Mouse (Mus musculus) cerebral cortex, adult 2 months (tissue): Measurements from ENCODE around the gene Sh3kbp1.

Experiments
- WGBS: fragments of 180-500 bp; shearing (Covaris S2); methylation state at CpG from one replicate; pipeline ENCODE4 v1.1.7; 2018; 5-methylcytosine and 5-hydroxymethylcytosine counted together

Sh3kbp1 gene

DNA sequence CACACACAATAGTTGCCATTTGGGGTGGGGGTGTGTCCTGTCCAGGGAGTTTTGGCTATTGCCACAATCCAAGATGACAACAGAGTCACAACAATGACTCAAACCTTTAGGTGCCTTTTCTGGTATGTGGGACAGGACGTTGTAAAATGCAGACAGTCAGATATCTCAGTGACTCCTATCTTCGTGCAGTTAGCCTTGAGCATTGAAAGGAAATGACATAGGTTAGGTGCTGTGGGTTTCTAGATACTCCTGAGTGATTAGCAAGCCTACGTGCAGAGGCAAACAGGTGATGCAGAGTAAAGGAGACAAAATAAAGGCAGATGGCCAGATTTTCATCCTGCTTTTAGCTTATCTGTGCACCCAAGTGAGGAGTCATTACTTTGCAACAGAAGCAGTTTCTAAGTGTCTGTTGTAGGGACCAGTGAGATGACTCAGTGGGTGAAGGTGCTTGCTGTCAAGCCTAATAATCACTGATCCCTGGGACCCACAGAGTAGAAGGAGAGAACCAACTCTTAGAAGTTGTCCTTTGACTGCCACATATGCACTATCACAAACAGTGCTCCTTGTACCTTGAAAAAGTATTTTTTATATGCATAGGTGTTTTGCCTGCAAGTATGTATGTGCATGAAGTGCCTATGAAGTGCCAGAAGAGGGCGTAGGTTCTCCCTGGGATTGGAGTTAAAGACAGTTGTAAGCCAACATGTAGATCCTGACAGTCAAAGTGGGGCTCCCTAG is 50.7 kb downstream of the Sh3kbp1 start:
- 73% methylated on average over 4 of the region's 4 CpGs for WGBS

DNA sequence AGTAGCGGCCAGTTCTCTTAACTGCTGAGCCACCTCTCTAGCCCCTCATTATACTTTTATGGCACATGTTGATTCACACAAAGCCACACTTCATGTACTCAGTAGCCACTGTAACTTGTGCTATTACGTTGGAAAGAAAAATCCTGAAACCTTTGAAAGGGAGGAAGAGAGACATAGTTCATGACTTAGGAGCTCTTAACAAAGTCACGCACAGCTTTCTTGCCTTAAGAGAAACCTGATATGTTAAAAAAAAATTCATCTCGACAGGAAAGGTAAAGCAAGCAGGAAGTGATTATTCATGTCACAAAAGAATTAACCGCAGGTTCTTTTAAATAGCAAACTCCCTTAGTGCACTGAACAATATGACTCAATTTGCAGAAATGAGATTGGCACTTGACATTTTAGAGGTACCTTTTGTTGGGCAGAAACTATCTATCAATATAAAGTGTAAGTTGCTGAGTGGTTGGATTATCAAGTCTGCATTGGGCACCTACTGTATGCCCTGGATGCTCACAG is 51.3 kb downstream of the Sh3kbp1 start:
- WGBS = 86% methylated on average over 5 of the region's 5 CpGs

DNA sequence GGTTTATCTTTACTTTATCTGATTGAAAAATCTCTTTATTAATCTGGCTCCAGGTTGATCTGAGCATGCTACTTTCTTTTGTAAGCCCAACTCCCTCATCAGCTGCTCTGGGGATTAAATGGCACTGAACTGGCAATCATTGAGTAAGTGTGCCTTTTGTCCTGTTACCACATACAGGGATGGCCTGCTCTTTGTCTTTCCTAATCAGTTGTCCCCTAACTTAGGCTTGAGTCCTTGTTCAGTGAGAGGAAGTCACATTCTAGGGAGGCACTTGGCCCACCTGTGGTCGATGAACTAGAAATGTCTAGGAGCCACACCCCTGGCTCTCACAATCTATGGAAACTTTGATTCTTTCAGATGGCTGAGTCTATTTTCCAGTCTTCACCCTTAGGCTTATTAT is 58.4 kb downstream of the Sh3kbp1 start:
- 43% methylated on average over 1 of the region's 1 CpGs for WGBS

DNA sequence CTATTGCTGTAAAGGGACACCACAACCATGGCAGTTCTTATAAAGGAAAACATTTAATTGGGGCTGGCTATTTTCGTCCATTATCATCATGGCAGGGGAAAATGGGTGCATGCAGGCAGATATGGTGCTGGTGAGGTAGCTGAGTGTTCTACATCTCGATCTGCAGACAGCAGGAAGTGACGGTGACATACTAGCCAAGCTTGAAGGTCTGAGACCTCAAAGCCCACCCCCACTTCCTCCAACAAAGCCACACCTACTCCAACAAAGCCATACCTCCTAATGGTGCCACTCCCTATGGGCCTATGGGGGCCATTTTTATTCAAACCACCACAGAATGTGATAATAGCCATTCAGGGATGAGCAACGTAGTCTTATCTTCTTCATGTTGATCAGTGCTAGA is 59.8 kb downstream of the Sh3kbp1 start:
- WGBS = 94% methylated on average over 4 of the region's 4 CpGs

DNA sequence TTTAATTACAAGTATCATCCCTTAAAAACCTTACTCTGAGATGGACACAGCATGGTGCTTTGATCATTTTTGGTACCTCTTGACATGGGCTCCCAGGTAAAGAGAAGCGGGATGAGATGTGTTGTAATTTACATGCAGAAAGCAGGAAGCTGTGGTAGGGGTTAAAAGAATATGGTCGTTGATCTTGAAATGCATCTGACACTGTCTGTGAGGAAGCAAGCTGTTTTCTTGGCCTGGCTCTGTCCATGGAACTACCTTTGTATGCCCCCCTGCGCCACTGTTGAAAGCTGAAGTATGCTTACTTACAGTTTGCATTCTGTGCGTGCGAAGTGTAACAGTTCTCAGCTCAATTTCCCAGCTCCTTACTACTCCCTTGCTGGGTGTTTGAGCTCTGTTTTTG is 61.6 kb downstream of the Sh3kbp1 start:
- 81% methylated on average over 5 of the region's 5 CpGs for WGBS

DNA sequence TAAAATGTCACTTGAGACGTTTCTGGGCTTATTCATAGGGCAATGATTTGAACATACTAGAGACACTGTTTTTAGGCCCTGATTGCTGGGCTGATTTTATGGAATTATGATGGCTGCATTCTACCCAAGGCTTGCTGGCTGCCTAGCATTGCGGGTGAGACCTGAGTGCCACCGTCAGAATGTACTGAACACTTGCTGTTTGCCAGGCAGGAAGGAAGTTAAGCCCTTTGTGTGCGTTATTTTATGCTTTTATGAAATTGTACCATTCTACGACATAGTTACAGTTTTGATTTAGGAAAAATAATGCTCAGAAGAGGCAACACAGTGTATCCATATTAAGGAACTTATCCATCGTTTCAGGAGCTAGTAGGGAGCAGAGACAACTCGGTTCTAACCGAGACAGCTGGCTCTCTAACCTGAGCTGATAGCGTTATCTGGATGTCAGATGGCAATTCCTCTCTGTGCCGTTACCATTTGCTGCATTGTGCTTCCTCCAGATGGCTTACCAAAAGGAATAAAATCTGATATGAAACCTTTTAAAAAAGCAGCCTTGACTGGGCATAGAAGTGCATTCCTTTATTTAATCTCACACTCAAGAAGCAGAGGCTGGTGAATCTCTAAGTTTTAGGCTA is 62.8 kb downstream of the Sh3kbp1 start:
- 57% methylated on average over 10 of the region's 10 CpGs for WGBS

DNA sequence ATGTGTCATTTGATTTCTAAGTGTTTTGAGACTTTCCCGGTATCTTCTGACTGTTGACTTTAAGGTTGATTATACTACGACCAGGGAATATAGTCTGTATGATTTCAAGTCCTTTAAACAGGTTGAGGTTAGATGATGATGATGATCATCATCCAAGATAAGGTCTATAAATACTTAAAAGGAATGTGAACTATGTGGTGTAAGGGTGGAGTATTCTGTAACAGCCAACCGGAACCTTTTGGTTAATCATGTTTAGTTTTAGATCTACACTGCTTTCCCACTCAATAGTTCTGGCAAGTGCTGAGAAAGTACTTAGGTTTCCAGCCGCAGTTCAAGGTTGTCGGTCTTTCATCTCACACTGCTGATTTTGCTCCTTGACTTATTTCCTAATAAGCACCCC is 66.1 kb downstream of the Sh3kbp1 start:
- 90% methylated on average over 5 of the region's 5 CpGs for WGBS

DNA sequence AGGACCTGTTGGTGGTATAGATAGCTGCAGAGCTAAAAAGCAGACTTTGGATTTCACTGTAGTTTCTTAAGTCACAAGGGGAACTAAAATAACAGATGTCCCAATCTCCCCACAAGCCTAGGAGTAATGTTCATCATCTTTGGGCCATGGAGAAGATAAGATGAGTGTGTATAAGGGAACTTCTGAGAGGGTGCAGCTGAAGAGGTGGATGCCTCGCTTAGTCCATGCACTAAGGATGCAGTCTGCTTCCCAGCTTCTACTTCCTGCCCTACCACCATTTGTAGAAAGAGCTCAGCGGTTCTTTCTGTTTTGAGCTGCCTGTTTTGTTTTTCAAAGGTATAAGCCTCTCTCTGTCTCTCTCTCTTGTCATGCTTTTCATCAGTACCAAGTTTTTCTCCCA is 69.5 kb downstream of the Sh3kbp1 start:
- 58% methylated on average over 2 of the region's 2 CpGs for WGBS

DNA sequence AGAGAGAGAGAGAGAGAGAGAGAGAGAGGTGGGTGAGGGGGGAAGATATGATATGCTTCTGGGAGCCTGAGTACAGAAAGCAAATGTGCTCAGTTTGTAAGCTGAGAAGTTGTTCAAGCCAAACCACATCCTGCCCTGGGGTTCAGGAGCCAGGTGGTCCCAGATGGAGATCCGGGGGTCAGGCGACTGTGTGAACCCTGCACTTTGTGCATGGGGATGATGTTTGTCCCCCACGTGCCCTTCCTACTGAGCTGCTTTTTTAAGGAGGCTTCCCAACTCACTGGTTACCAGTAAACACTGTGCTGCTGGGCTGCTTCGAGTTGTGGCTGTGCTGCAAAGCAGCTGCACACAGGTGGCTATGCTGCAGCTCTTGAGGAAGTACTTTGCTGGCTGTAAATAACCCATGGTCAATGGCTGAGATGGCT is 70.0 kb downstream of the Sh3kbp1 start:
- 25% methylated on average over 4 of the region's 4 CpGs for WGBS

DNA sequence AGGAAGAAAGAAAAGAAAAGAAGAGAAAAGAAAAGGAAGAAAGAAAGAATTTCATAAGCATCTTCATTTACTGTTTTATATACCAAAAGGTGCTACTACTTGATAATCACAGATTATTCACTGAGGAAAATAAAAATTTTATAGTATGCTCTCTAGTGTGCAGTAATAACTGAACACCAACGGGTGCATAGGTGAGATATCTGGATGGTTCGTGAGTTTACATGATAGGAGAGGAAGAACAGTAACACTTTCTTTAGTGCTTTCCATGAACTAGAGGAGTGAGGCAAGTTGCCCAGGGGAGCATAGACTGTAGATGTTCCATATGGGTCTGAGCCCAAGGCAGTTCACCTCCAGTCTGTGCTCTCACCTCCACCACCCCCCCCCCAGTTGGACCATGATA is 75.8 kb downstream of the Sh3kbp1 start:
- 95% methylated on average over 2 of the region's 2 CpGs for WGBS

DNA sequence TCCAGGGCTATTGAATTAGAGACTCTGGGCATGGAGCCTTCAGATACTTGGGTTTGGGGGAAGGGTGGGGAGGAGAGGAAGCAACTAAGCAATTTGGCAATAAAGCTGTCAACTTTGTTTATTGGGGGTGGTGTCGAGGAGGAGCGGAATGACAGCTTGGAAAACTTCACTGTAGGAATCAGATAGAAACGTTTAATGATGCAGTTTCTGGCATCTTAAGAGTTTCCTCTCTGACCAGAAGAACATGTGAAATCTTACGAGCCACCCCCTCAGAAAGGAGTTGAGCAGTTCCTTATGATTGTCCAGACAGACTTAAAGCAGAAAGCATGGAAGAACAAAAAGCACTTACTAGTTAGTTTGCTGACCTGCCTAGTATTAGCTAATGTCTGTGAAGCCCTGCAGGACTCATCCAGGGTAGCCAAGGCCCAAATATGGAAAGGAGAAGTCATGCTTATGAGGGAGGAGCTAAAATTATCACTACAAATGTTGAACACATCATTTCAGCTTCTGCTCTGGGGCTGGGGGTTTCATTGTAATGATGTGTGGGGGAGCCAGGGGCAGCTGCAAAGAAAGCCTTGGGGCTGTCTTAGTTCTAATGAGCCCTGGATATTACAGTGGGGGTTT is 77.4 kb downstream of the Sh3kbp1 start:
- 64% methylated on average over 4 of the region's 4 CpGs for WGBS

DNA sequence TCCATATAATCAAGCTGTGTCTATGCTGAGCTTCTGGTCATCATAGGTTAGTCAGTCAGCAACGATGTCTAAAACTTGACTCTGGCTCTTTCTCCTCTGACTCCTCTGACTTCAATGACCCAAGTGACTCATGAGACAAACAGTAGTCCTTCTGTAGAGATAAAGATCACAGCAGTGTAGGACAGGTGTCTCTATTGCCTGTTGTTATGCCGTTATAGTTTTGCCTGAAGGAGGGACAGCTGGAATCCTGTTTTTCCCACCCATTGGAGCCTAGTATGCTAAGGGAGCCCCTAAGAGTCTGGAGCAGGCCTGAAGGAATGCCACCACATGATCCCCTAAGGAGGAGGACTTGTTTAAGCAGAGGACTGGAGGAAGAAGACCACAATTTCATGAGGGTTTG is 78.3 kb downstream of the Sh3kbp1 start:
- WGBS = 90% methylated on average over 2 of the region's 2 CpGs

DNA sequence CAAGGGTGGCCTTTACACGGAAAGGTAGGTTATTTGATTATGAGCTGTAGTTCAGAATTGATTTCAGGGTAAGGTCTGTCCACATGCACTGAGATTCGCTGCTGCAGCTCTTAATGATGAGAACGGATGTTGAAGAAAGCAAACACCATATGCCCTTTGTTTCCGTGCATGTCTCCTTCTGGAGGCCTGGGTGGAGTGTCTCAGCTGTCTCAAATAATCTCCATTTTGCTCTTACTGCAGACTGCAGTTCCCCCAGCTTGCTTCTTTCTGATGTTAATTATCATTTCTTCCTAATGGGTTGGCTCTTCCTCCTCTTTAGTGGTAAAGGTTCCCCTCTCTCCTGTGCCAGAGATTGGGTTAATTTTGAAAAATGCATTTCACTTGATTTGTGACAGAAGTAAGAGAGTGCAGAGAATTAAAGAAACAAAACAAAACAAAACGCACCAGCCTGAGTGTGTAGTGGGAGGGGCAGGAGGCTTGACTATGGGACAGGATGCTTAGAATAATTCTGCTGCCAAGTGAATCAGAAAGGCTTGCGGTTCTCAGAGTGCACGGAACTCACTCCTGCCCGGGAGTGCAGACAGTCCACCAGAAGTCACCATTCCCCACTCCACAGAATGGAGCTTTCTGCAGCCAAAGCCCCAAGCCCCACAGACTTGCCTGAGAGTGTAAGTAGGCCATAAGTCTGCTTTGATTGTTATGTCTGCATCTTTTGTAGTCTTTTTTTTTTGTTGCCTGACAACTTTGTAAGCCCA is 81.2 kb downstream of the Sh3kbp1 start:
- 24% methylated on average over 8 of the region's 8 CpGs for WGBS

DNA sequence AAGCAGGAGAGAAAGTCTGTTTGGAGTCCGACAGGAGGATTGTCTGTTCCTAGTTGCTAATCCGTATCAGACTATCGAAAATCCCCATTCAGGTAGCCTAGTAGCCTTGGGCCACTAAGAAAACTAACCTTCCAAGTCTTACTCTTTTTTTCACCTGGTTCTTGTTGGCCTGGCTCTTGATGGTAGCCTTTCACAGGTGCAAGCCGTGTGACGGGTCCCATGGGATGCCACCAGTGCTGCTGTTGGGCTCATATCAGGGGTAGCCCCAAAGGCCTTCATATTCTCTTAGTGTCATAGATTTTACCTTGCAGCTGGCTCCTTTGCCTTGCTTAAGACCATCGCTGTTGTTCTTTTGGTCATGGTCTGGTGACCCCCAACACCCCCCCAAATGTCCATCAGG is 82.2 kb downstream of the Sh3kbp1 start:
- 97% methylated on average over 6 of the region's 6 CpGs for WGBS

DNA sequence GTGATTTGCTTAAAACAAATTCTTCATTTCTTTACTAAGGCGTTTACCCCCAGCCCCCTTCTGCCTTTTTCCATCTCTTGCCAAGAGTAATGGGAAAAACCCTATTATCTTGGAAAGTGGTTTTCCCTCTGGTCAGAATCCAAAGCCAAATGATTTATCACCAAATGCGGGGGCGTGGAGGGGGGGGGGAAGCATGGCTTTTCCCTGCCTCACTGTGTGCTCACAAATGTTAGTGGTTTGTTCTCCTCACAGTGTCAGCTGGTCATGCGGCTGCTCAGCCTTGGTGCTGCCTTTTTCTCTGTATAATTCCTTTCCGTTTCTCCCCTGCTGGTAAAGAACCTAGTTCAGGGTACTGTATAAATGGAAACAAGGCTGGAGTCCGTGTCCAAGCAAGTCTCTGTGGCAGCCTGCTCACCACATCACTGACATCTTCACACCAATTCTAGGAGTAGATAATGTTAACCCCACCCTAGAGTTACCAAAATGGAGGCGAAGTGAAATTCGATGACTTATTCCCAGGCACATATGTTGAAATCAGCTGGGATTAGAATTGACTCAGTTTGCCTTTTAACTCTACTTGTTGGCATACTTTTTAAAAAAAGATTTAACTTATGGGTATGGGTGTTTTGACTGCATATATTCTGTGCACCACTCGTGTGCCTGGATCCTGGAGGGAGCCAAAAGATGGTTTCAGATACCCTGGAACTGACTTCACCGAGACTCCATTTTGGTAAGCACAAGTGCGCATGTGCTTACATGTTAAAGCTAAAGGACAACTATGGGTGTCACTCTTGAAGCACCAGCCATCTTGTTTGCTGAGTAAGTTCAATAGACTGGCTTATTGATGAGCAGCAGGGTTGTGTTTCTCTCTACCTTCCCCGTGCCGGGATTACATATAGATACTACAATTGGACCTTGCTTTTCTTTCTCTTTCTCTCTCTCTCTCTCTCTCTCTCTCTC is 84.3 kb downstream of the Sh3kbp1 start:
- 82% methylated on average over 13 of the region's 13 CpGs for WGBS

DNA sequence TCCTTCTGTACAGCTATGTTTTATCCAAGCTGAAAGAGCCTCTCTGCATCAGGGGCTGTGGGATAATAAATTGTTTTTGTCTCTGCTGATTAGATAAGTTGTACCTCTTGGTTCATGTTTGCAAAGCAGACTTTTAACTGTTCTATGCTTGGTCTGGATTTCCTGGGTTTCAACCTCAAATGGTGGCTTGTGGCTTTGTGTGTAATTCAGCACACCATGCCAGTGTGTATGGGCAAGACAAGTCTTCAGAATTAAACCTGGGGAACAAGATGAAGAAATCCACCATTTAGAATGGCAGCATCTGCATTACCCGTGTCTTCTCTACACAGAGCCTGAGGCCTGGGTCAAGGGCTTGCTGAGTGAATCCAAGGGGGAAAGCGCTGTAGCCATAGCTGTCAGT is 86.1 kb downstream of the Sh3kbp1 start:
- WGBS = 96% methylated on average over 2 of the region's 2 CpGs

DNA sequence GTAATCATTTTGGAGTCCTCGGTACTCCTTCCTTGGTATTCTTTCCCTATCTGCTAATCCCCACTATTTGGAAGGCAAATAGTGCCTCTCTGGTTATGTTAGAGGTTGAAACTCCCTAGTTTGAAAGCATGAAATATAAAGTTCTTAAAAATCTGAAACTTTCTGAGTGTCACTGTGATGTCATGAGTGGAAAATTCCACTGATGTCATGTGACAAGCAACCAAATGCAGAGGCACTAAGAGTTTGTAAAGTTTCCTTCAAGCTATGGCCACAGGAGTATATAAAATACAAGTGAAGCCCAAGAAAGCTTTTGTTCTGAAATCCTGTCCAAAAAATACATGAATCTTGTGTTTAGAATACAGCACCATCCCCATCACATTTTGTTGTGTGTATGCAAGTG is 94.3 kb downstream of the Sh3kbp1 start:
- WGBS = 94% methylated on average over 1 of the region's 1 CpGs

DNA sequence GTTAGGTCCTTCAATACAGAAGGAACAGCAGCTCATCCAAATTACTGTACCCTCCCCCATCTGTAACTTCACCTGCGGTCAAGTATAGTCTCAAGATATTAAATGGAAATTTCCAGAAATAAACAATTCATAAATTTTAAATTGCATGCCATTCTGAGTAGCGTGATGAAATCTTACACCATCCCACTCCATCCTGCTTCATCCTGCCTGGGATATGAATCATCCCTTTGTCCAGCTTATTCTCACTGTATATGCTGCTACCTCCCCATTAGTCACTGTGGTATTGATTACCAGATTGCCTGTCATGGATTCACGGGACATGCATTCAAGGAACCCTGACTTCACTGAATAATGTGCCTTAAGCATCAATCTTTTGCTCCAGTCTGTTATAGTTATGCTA is 104.3 kb downstream of the Sh3kbp1 start:
- 58% methylated on average over 3 of the region's 3 CpGs for WGBS

DNA sequence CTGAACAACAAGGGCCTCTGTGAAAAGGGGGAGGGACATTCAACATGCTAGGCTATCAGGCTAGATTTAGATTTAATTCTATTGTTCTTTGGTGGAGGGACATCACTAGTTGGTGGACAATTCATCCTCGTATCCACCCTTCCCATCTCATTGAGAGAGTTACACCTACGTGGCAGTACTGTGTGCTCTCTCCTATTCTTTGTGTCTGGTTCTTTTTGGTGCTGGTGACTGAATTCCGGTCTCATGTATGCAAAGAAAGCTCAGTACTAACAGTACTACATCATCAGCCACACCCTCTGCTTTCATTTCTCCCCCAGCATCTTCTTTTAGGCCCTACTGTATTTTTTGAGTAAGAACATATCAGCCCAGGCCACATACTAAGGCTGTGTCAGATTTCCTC is 105.8 kb downstream of the Sh3kbp1 start:
- WGBS = 90% methylated on average over 3 of the region's 3 CpGs

DNA sequence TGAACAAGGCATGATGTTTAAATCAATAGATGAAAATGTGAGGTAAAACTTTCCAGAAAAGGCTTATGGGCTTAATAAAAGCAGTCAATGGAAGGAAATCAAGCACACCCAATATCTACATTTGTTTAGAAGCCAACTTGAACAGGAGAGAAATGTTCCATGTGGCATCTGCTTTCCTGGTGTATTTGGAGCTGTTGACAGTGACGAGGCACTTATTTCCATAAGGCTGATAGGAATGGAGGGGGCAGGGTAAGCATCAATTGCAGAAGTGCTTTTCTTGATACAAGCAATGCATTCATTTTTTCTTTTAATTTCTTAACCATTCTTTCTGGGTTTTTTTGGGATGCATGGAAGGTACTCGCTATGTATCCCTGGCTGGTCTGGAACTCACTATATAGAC is 106.9 kb downstream of the Sh3kbp1 start:
- WGBS = 88% methylated on average over 2 of the region's 2 CpGs

DNA sequence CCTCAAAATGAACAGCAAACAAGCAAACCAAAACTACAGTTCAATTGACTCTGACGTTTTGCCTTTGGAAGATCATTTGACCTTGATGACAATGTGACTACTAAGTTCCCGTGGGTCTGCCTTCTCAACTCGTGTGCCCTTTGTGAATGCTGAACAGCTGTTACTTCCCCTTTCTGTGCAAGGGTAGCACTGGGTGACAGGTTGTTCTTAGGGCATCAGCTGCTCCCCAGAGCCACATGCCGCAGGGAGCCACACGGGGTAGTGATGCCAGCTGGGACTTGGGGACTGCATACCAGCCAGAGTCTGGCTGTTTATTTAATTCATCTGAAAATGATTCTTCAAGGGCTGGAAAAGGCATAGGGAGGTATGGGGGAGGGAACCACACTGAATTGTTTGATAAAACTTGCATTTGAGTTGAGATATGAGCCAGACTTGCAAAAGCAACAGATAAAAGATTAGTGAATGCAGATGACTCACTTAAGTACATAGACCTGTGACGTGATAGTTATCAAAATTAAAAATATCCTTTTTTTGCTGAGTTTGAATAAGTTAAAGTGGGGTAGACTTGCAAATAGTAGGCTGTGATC is 108.5 kb downstream of the Sh3kbp1 start:
- 41% methylated on average over 6 of the region's 6 CpGs for WGBS
